Mouse (Mus musculus) left cerebral cortex, postnatal 4 days (tissue): ENCODE measurements around the gene Isca1. TPM values are rescaled to one million over a fixed set of nuclear protein-coding genes. Genes with fewer than 3 reads are reported as not detected.

Experiments used
- total RNA-seq, 2 experiments: library from RNA; stranded (reverse); gene quantifications; 2 replicates each; pipeline ENCODE4 v1.2.3; 2021

Gene Isca1
- total RNA-seq, 2 experiments from 2014 or later = 74.4 to 76.6 TPM

Other genes starting within 250 kb of the Isca1 start
- 100 to 1,000 TPM; 329 to 336 TPM for gene Agtpbp1, start 184.6 kb downstream of the Isca1 start, total RNA-seq
- gene Naa35, start 184.6 kb downstream of the Isca1 start, total RNA-seq = 100 to 1,000 TPM; 129 to 143 TPM
- 10 to 100 TPM; 15.5 to 16.5 TPM for gene Golm1, start 94.0 kb downstream of the Isca1 start, total RNA-seq
- not detected for gene 4921517D22Rik, start 75.7 kb downstream of the Isca1 start, total RNA-seq
- gene Spata31d1a, start 59.5 kb downstream of the Isca1 start, total RNA-seq = under 1 TPM; 0.46 to 0.48 TPM
- not detected for gene Spata31d1b, start 57.5 kb downstream of the Isca1 start, total RNA-seq
- under 1 TPM in 1 of 2 experiments, not detected in 1; 0.08 TPM for gene Spata31d1d, start 38.1 kb downstream of the Isca1 start, total RNA-seq
- gene 1700014D04Rik, start 23.1 kb downstream of the Isca1 start, total RNA-seq = under 1 TPM; 0.18 to 0.42 TPM
- gene Gm49354, start 12.4 kb upstream of the Isca1 start, total RNA-seq = not detected
- gene Tut7, start 53.3 kb upstream of the Isca1 start, total RNA-seq = 10 to 100 TPM; 66.2 to 70.8 TPM